Mouse (Mus musculus) cortical plate, adult 2 months (tissue): ENCODE results near the gene Crip2.

ENCODE experiments used
- CTCF ChIP-seq: fragments of 200-500 bp; IDR thresholded peaks from 2 replicates; pipeline ENCODE4 v1.5.1; 2011; ENCODE audit warnings: mild to moderate bottlenecking, control low read depth, low read length; ENCODE audit not compliant: insufficient read depth; ENCODE audit errors: extremely low read depth
- POLR2A ChIP-seq: fragments of 200-500 bp; IDR thresholded peaks from 2 replicates; pipeline ENCODE4 v1.6.1; 2011; ENCODE audit warnings: mild to moderate bottlenecking, low read length, control low read depth; ENCODE audit not compliant: insufficient read depth; ENCODE audit errors: extremely low read depth

- TF ChIP-seq POLR2A: no peak
- TF ChIP-seq CTCF: peak; percentile 68
Observed at GRCm38 (mm10) chr12:113144001-113144756, 4.1 kb downstream of the Crip2 start.
